28 mouse cellular contexts compared by ENCODE assay signal in genomic region chr17:51791226-51791625, GRCm38 (mm10). TPM values are rescaled to one million over a fixed set of nuclear protein-coding genes. Genes with fewer than 3 reads are reported as not detected.
DNase-seq lines count a peak whose midpoint lies in the region; ATAC-seq and TF ChIP-seq lines count a peak whose summit lies in the region.
"Had no signal": no experiment of that assay in that cellular context is flagged by ENCODE, and none has a peak within 500 bp of the region (broad histone marks: within the 10 kb centered on the region; RNA-seq: fewer than 3 reads in every experiment).

No protein-coding gene starts in this region.

- intact Hi-C loops in left cerebral cortex, adult 2 months (cut with DNase I) = no loop called here

- H3K9me3 ChIP-seq in forebrain, embryonic 15.5 days = no peaks in the 10 kb centered on the region
- no peaks in the 10 kb centered on the region for H3K9me3 ChIP-seq in forebrain, embryonic 12.5 days
- H3K9me3 ChIP-seq in neural tube, embryonic 14.5 days (ENCODE audit: control insufficient read depth, low read length) = no peaks in the 10 kb centered on the region
- H3K9me3 ChIP-seq in neural tube, embryonic 15.5 days (replicated peaks) = no peaks in the 10 kb centered on the region
- H3K9me3 ChIP-seq: embryonic facial prominence, embryonic 12.5 days; heart, embryonic 12.5 days; kidney, embryonic 15.5 days had no signal

- 44% methylated on average over 5 of the region's 5 CpGs for WGBS in forebrain, embryonic 15.5 days
- WGBS in forebrain, embryonic 12.5 days = 63% methylated on average over 5 of the region's 5 CpGs
- WGBS in neural tube, embryonic 14.5 days = 66% methylated on average over 5 of the region's 5 CpGs
- 62% methylated on average over 5 of the region's 5 CpGs for WGBS in neural tube, embryonic 15.5 days

- H3K9ac ChIP-seq in forebrain, embryonic 15.5 days (replicated peaks) = no peak overlapping the region
- H3K9ac ChIP-seq in forebrain, embryonic 12.5 days = no peak overlapping the region
- no peak overlapping the region for H3K9ac ChIP-seq in neural tube, embryonic 14.5 days (replicated peaks; ENCODE audit: low read depth, low read length)
- no peak overlapping the region for H3K9ac ChIP-seq in neural tube, embryonic 15.5 days (replicated peaks)
- H3K9ac ChIP-seq: embryonic facial prominence, embryonic 12.5 days; heart, embryonic 12.5 days; kidney, embryonic 15.5 days; liver, embryonic 14.5 days had no signal

- TF ChIP-seq CTCF in left cerebral cortex, adult 2 months (IDR thresholded peaks at IDR 0.05) = no peak

- ATAC-seq in forebrain, embryonic 15.5 days (replicated peaks) = peak; percentile 47
- no peak for ATAC-seq in forebrain, embryonic 12.5 days (ENCODE audit: low FRiP score)
- ATAC-seq in neural tube, embryonic 14.5 days (ENCODE audit: low read depth) = no peak
- ATAC-seq in neural tube, embryonic 15.5 days (ENCODE audit: low FRiP score) = no peak
- ATAC-seq: CD4-positive, CD25-positive, alpha-beta regulatory T cell, adult 4 months; inflammation-experienced regulatory T-cells, adult 6 months had no signal

- H3K27me3 ChIP-seq in forebrain, embryonic 15.5 days = no peaks in the 10 kb centered on the region
- no peaks in the 10 kb centered on the region for H3K27me3 ChIP-seq in forebrain, embryonic 12.5 days
- H3K27me3 ChIP-seq in neural tube, embryonic 14.5 days (ENCODE audit: control insufficient read depth, insufficient read depth, low read length) = no peaks in the 10 kb centered on the region
- no peaks in the 10 kb centered on the region for H3K27me3 ChIP-seq in neural tube, embryonic 15.5 days (replicated peaks)
- H3K27me3 ChIP-seq: embryonic facial prominence, embryonic 12.5 days; heart, embryonic 12.5 days; kidney, embryonic 15.5 days had no signal

- H3K36me3 ChIP-seq in forebrain, embryonic 15.5 days = no peaks in the 10 kb centered on the region
- 0 out of 2 replicates have a peak, but pooled peaks cover 6% of the 10 kb centered on the region for H3K36me3 ChIP-seq in forebrain, embryonic 12.5 days (replicated peaks)
- no peaks in the 10 kb centered on the region for H3K36me3 ChIP-seq in neural tube, embryonic 14.5 days (ENCODE audit: control insufficient read depth, insufficient read depth, low read length)
- no peaks in the 10 kb centered on the region for H3K36me3 ChIP-seq in neural tube, embryonic 15.5 days
- H3K36me3 ChIP-seq: embryonic facial prominence, embryonic 12.5 days; kidney, embryonic 15.5 days had no signal

- no peak for DNase-seq in left cerebral cortex, adult 2 months (ENCODE audit: extremely low spot score in 1 of 2, low spot score in 2 of 2)
- no peak for DNase-seq in left cerebral cortex, adult 9 months (ENCODE audit: low spot score in 2 of 2)
- DNase-seq in B cell, adult 2 months = no peak
- DNase-seq: adrenal gland, postnatal 14 days; cerebellum, adult 11-12 months; cerebellum, adult 9-11 months; heart, adult 2 months; heart, postnatal 4 days; kidney, adult 11 months; kidney, postnatal 25 days; liver; lung, adult 2 months; lung, postnatal 10 days; right cerebral cortex, postnatal 4 days; thymus, adult 18-20 months; thymus, postnatal 36 days had no signal

- peaks cover 31% of the 10 kb centered on the region for H3K4me1 ChIP-seq in forebrain, embryonic 15.5 days
- peaks cover 17% of the 10 kb centered on the region for H3K4me1 ChIP-seq in forebrain, embryonic 12.5 days
- peaks cover 9% of the 10 kb centered on the region; the same call in 1 of the 2 replicates for H3K4me1 ChIP-seq in neural tube, embryonic 14.5 days (ENCODE audit: control insufficient read depth, insufficient read depth, low read length)
- H3K4me1 ChIP-seq in neural tube, embryonic 15.5 days = peaks cover 5% of the 10 kb centered on the region; the same call in 1 of the 2 replicates

- no peak overlapping the region for H3K4me3 ChIP-seq in forebrain, embryonic 15.5 days
- H3K4me3 ChIP-seq in forebrain, embryonic 12.5 days (replicated peaks) = no peak overlapping the region
- H3K4me3 ChIP-seq in left cerebral cortex, adult 2 months = no peak overlapping the region
- H3K4me3 ChIP-seq in neural tube, embryonic 14.5 days (ENCODE audit: low read depth, low read length) = no peak overlapping the region
- H3K4me3 ChIP-seq in neural tube, embryonic 15.5 days (replicated peaks) = no peak overlapping the region
- H3K4me3 ChIP-seq: embryonic facial prominence, embryonic 12.5 days; heart, adult 2 months; kidney, embryonic 15.5 days had no signal

- H3K4me2 ChIP-seq in forebrain, embryonic 15.5 days (replicated peaks) = peak overlapping the region; percentile 33; the same call in 1 of the 2 replicates
- no peak overlapping the region for H3K4me2 ChIP-seq in forebrain, embryonic 12.5 days
- H3K4me2 ChIP-seq in neural tube, embryonic 14.5 days (ENCODE audit: low read depth, low read length) = peak overlapping the region; percentile 27; the same call in 1 of the 2 replicates
- H3K4me2 ChIP-seq in neural tube, embryonic 15.5 days = no peak overlapping the region

- H3K27ac ChIP-seq in forebrain, embryonic 15.5 days (replicated peaks) = peak overlapping the region; percentile 86
- H3K27ac ChIP-seq in forebrain, embryonic 12.5 days = no peak overlapping the region
- peak overlapping the region; percentile 65; the same call in 1 of the 2 replicates for H3K27ac ChIP-seq in left cerebral cortex, adult 2 months
- no peak overlapping the region for H3K27ac ChIP-seq in neural tube, embryonic 14.5 days (ENCODE audit: low read depth, low read length)
- no peak overlapping the region for H3K27ac ChIP-seq in neural tube, embryonic 15.5 days (replicated peaks)
- H3K27ac ChIP-seq: embryonic facial prominence, embryonic 12.5 days; heart, adult 2 months; kidney, embryonic 15.5 days; liver, embryonic 14.5 days; macrophage; stomach, postnatal 0 days had no signal

RNA-seq across cellular contexts. Expression of gene Satb1, which starts 41.9 kb away (rescaled TPM):
- 40.1 and 47.2 TPM in 2 replicates for polyA plus RNA-seq in forebrain, embryonic 15.5 days (2015; fragmentation: Nextera tagmentation; extraction: Ambion mirVana)
- polyA plus RNA-seq in forebrain, embryonic 12.5 days (2016; fragmentation: Nextera tagmentation; extraction: Ambion mirVana) = 34.9 and 37.9 TPM in 2 replicates
- 100 to 1,000 TPM; 127 to 132 TPM for total RNA-seq in left cerebral cortex, adult 2 months (2021)
- 56.7 and 60.5 TPM in 2 replicates for polyA plus RNA-seq in neural tube, embryonic 14.5 days (2014; fragmentation: Nextera tagmentation; extraction: Ambion mirVana)
- 39.6 and 44.1 TPM in 2 replicates for polyA plus RNA-seq in neural tube, embryonic 15.5 days (2015; fragmentation: Nextera tagmentation; extraction: Ambion mirVana)

Comparison
In these comparisons a context has a peak if more than half of its experiments do, and no peak if none do; other contexts are left out.
1. H3K27ac ChIP-seq: peak in forebrain, embryonic 15.5 days (single experiment) and left cerebral cortex, adult 2 months (single experiment); none in forebrain, embryonic 12.5 days (single experiment), neural tube, embryonic 14.5 days (single experiment) and neural tube, embryonic 15.5 days (single experiment).
2. H3K4me2 ChIP-seq: peak in forebrain, embryonic 15.5 days (single experiment) and neural tube, embryonic 14.5 days (single experiment); none in forebrain, embryonic 12.5 days (single experiment) and neural tube, embryonic 15.5 days (single experiment).